Mouse (Mus musculus): ENCODE measurements at regions not wholly inside any gene's neighbourhood (a gene's known extent, or its start where the extent isn't known, plus 50 kb on each side); places are given as distances from the start of the nearest gene placed in this dataset.

DNA sequence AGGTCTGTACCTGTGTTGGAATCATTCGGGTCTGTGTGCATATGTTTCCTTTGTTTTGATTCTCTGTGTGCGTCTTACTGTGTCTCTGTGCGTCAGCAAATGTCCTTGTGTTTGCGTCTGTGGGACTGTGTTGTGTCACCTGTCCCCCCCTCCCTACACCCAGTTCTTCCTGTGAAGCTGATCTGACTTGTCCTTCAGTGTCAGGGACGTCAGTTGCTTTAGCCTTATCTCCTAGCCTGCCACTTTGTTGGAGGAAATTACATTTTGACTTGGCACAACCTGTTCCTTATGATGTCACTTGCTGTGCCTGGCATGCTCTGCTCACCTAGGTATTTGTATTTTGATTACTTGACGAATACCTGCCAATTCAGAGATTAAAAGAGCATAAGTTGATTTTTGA is 90.4 kb upstream of the Cpeb4 start:
- TF ChIP-seq CTCF (IDR thresholded peaks at IDR 0.05 in 2 of 3, conservative IDR thresholded peaks at IDR 0.05 in 1 of 3; ENCODE audit: control insufficient read depth in 1 of 3, insufficient read depth in 1 of 3, low read depth in 2 of 3, low read length in 3 of 3, poor library complexity in 1 of 3, severe bottlenecking in 1 of 3) (no peak), MAX (IDR thresholded peaks at IDR 0.05; ENCODE audit: low read length) (no peak), POLR2A (IDR thresholded peaks at IDR 0.05; ENCODE audit: control insufficient read depth in 1 of 2, insufficient read depth in 1 of 2, low read depth in 1 of 2, low read length in 2 of 2, poor library complexity in 1 of 2) (no peak)

All from MEL (cell line).